Mouse (Mus musculus): ENCODE measurements around the gene Fem1a. TPM values are rescaled to one million over a fixed set of nuclear protein-coding genes. Genes with fewer than 3 reads are reported as not detected.

The Fem1a gene
- polyA plus RNA-seq, 1 experiment from 2014 or later: 17.2 TPM

GRCm38 (mm10) chr17:56224916-56225315 lies 31.7 kb upstream of the Fem1a start:
- Histone ChIP-seq H3K4me3 (no peak overlapping the region), H3K27ac (replicated peaks) (no peak overlapping the region), H3K9me3 (no peaks in the 10 kb centered on the region), H3K4me1 (no peaks in the 10 kb centered on the region), H3K27me3 (replicated peaks) (peaks cover 11% of the 10 kb centered on the region; the same call in 1 of the 2 replicates), H3K4me2 (no peak overlapping the region), H3K36me3 (no peaks in the 10 kb centered on the region), H3K9ac (no peak overlapping the region)
- ATAC-seq (ENCODE audit: extremely low read depth, insufficient number of reproducible peaks, low FRiP score, low TSS enrichment): no peak
- WGBS: 24% methylated on average over 1 of the region's 1 CpGs

GRCm38 (mm10) chr17:56226566-56226965 lies 30.0 kb upstream of the Fem1a start:
- peaks cover 11% of the 10 kb centered on the region; the same call in 1 of the 2 replicates for H3K27me3 ChIP-seq (replicated peaks)
- no peaks in the 10 kb centered on the region for H3K9me3 ChIP-seq
- ATAC-seq (ENCODE audit: extremely low read depth, insufficient number of reproducible peaks, low FRiP score, low TSS enrichment): no peak
- no peak overlapping the region for H3K4me2 ChIP-seq
- H3K4me1 ChIP-seq: no peaks in the 10 kb centered on the region
- no peaks in the 10 kb centered on the region for H3K36me3 ChIP-seq
- WGBS: 53% methylated on average over 3 of the region's 3 CpGs
- no peak overlapping the region for H3K4me3 ChIP-seq
- no peak overlapping the region for H3K9ac ChIP-seq
- no peak overlapping the region for H3K27ac ChIP-seq (replicated peaks)

DNA sequence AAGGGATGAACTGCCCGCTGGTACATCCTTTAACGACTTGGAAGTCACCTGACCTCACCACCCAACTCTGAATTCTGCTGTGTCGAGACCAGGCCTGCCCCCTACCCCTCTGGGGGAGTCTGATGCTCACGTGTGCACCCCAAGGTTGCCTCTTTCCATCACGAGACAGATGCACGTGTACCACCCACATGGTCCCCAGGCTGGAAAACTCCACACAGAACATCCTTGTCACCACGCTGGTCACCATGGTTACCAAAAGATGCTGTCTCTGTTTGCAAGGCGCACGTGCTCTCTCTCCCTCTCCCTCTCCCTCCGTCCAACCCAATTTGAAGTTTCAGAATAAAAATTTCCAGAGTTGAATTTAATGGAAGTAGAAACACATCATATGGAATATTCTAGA lies 26.7 kb upstream of the Fem1a start:
- ATAC-seq (ENCODE audit: extremely low read depth, insufficient number of reproducible peaks, low FRiP score, low TSS enrichment): no peak
- Histone ChIP-seq H3K4me1 (0 out of 2 replicates have a peak, but pooled peaks cover 5% of the 10 kb centered on the region), H3K36me3 (no peaks in the 10 kb centered on the region), H3K9me3 (no peaks in the 10 kb centered on the region), H3K27me3 (replicated peaks) (peaks cover 23% of the 10 kb centered on the region), H3K9ac (no peak overlapping the region), H3K27ac (replicated peaks) (no peak overlapping the region), H3K4me3 (no peak overlapping the region), H3K4me2 (no peak overlapping the region)
- 56% methylated on average over 10 of the region's 10 CpGs for WGBS

GRCm38 (mm10) chr17:56233389-56233788 lies 23.2 kb upstream of the Fem1a start:
- H3K4me3 ChIP-seq: no peak overlapping the region
- 0 out of 2 replicates have a peak, but pooled peaks cover 5% of the 10 kb centered on the region for H3K4me1 ChIP-seq
- H3K4me2 ChIP-seq: no peak overlapping the region
- no peak for ATAC-seq (ENCODE audit: extremely low read depth, insufficient number of reproducible peaks, low FRiP score, low TSS enrichment)
- peaks cover 30% of the 10 kb centered on the region for H3K27me3 ChIP-seq (replicated peaks)
- H3K9ac ChIP-seq: no peak overlapping the region
- no peaks in the 10 kb centered on the region for H3K9me3 ChIP-seq
- H3K36me3 ChIP-seq: no peaks in the 10 kb centered on the region
- WGBS: 51% methylated on average over 8 of the region's 8 CpGs
- no peak overlapping the region for H3K27ac ChIP-seq (replicated peaks)

DNA sequence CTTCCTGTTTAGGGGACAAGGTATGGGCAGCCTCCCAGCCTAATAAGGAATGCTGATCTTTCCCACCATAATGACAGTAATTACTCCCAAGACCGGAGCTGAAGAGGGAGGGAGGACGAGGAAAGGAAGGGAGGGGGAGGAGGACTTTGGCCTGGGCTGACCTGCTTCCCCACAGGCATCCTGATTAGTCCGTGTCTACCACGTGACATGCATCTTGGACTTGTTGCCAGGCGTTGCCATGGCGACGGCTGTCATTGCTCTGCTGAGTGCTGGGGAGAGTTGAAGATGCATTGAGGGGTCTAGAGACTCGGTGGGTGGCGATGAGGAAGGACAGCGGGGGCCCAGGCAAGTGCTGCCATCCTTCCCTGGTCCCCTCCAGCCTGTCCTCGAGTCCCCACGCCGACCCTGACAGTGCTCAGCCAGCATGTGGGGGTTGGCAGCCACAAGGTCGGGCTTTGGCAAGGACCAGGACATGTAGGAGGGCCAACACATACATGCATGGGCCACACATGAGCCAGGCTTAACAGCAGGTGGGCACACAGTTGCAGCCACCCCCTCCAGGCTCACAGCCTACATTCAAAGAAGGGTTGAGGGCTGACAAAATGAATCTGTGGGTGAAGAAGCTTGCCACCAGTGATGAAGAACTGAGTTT lies 22.7 kb upstream of the Fem1a start:
- 4% methylated on average over 14 of the region's 14 CpGs for WGBS
- no peak for ATAC-seq (ENCODE audit: extremely low read depth, insufficient number of reproducible peaks, low FRiP score, low TSS enrichment)

DNA sequence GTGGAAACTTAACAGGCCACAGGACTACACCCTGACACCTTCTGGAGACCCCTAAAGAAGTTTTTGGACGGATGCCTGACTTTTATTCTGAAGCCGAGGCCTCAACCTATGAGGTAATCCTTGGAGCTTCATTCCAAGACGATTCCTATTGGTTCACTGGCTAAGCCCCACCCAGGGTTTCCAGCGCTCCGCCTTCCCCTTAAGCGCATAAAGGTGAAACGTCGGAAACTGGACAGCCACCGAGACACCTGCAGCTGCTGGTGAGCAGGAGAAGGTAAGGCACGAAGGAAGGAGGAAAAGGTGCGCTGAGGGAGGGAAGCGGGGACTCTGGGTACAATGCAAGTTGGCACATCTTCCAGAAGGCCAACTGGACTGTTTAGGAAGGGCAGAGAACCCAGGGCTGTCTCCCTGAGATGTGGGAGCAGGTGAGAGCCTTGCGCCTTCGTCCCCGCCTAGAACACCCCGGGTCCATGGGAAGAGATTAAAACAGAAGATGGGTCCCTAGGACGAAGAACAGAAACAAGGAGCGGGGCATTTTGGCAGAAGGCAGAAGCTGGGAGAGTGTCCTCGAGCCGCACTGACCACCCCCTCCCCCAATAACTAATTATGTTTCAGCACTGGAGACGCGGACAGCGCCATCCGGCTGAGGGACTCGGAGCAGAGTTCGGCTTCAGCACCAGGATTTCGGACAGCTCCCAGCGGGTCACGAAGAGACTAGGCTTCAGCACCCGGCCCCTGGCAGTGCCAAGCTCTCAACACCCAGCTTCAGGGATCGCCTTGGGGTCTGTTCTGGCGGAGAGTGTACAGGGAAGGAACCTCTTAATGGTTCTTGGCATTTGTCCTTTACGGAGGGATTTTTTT lies 14.8 kb upstream of the Fem1a start:
- whole genome bisulfite sequencing: 2% methylated on average over 33 of the region's 33 CpGs
- no peak overlapping the region for H3K9ac ChIP-seq
- H3K27ac ChIP-seq (replicated peaks): no peak overlapping the region
- no peak overlapping the region for H3K4me2 ChIP-seq
- peaks cover 31% of the 10 kb centered on the region for H3K27me3 ChIP-seq (replicated peaks)
- H3K4me3 ChIP-seq: no peak overlapping the region
- no peak for ATAC-seq (ENCODE audit: extremely low read depth, insufficient number of reproducible peaks, low FRiP score, low TSS enrichment)
- H3K9me3 ChIP-seq: no peaks in the 10 kb centered on the region
- no peaks in the 10 kb centered on the region for H3K36me3 ChIP-seq
- H3K4me1 ChIP-seq: no peaks in the 10 kb centered on the region

More for the DNA sequence above, 22.7 kb upstream of the Fem1a start:
- Histone ChIP-seq H3K4me2 (no peak overlapping the region), H3K9ac (no peak overlapping the region), H3K4me3 (no peak overlapping the region), H3K27me3 (replicated peaks) (peaks cover 27% of the 10 kb centered on the region), H3K27ac (replicated peaks) (no peak overlapping the region), H3K4me1 (0 out of 2 replicates have a peak, but pooled peaks cover 5% of the 10 kb centered on the region), H3K9me3 (no peaks in the 10 kb centered on the region), H3K36me3 (no peaks in the 10 kb centered on the region)

DNA sequence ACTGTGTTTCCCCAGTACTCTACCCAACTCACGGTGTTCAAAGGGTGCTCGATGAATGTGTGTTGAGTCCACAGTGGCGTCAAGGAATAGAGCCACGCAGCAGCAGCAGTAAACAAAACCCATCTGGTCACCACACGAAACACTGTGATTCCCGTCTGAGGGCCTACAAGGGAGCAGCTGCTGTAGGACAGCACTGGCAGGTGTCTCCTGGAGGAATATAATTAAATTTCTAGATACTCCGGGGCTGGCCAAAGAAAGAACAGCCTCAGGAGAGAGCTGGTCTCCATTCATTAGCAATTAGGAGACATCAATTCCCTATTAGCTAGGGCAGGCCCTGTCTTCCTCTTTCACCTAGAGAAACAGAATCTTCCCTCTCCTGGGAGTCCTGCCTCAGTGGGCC lies 11.0 kb upstream of the Fem1a start:
- Histone ChIP-seq H3K27me3 (replicated peaks) (peaks cover 26% of the 10 kb centered on the region), H3K9me3 (no peaks in the 10 kb centered on the region), H3K4me3 (no peak overlapping the region), H3K9ac (no peak overlapping the region), H3K27ac (replicated peaks) (no peak overlapping the region), H3K4me1 (no peaks in the 10 kb centered on the region), H3K36me3 (no peaks in the 10 kb centered on the region), H3K4me2 (no peak overlapping the region)
- 63% methylated on average over 7 of the region's 7 CpGs for WGBS
- ATAC-seq (ENCODE audit: extremely low read depth, insufficient number of reproducible peaks, low FRiP score, low TSS enrichment): no peak

DNA sequence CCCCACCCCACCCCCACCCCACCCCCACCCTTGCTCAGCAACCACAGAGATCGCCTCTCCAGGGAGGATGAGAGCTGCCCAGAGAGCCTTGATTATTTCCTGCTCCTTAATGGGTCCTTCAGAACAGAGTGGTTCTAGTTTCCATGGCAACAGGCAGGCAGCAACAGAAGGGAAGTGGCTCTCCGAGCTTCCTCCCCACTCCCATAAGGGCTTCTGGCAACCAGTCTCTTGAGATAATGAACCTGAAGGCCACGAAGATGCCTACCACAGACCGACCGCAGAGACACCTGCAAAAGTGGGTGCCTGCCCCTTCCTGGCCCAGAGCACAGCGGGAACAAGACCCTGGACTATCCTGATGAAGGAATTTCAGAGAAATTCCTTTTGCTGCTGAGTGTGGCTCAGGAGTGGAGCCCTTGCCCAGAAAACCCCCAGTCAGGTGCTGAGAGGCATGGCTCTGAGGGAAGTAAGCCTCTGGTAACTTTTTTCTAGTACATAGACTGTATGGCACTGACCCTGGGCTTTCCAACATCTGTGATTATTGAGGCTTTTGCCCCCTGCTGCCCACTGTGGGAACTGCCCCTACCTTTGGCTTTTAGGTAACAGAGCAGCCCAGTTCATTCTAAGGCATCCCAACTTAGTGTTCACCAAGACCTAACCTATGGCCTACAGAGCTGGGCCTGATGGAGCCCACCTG lies 5.3 kb upstream of the Fem1a start:
- peaks cover 10% of the 10 kb centered on the region for H3K4me1 ChIP-seq
- no peak overlapping the region for H3K9ac ChIP-seq
- no peak overlapping the region for H3K4me3 ChIP-seq
- no peak overlapping the region for H3K27ac ChIP-seq (replicated peaks)
- no peaks in the 10 kb centered on the region for H3K36me3 ChIP-seq
- H3K4me2 ChIP-seq: no peak overlapping the region
- peaks cover 9% of the 10 kb centered on the region for H3K27me3 ChIP-seq (replicated peaks)
- ATAC-seq (ENCODE audit: extremely low read depth, insufficient number of reproducible peaks, low FRiP score, low TSS enrichment): no peak
- no peaks in the 10 kb centered on the region for H3K9me3 ChIP-seq
- 21% methylated on average over 6 of the region's 6 CpGs for WGBS

DNA sequence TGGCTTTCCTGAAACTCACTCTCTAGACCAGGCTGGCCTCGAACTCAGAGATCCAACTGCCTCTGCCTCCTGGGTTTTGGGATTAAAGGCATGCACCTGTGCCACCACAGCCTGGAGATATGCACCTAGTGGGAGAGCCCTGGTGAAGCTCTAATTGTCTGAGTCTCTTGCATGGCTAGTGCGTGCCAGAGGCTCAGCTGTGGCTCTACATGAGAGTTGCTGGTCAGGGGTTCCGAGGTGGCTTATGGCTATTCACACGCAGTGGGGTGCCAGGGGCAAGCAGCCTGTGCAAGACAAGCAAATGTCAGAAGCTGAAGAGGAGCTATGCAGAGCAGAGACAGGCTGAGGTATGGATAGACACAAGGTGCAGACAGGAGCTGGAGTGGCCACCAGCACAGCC lies 1.9 kb upstream of the Fem1a start:
- peaks cover 18% of the 10 kb centered on the region for H3K36me3 ChIP-seq
- 72% methylated on average over 4 of the region's 4 CpGs for WGBS

DNA sequence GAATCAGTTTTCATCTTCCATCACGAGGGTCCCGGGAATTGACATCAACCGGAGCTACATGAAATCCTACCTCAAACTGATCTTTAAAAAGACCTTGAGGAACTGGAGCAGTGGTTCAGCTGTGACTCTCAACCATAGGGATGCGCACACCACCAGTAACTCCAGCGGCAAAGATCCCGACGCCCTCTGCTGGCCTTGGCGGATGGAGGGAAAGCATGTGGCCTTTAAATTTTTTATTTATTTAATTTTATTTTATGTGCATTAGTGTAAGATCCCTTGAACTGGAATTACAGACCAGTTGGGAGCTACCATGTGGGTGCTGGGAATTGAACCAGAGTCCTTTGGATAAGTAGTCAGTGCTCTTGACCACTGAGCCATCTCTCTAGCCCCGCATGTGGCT lies 1.2 kb upstream of the Fem1a start:
- Histone ChIP-seq H3K4me1 (peaks cover 43% of the 10 kb centered on the region), H3K9me3 (no peaks in the 10 kb centered on the region), H3K27me3 (replicated peaks) (no peaks in the 10 kb centered on the region; the same call in 1 of the 2 replicates), H3K4me3 (peak overlapping the region; percentile 73; the same call in 1 of the 2 replicates), H3K4me2 (peak overlapping the region; percentile 85), H3K27ac (replicated peaks) (peak overlapping the region; percentile 61; the same call in 1 of the 2 replicates), H3K9ac (peak overlapping the region; percentile 40; the same call in 1 of the 2 replicates), H3K36me3 (peaks cover 26% of the 10 kb centered on the region)
- 20% methylated on average over 9 of the region's 9 CpGs for WGBS
- ATAC-seq (ENCODE audit: extremely low read depth, insufficient number of reproducible peaks, low FRiP score, low TSS enrichment): no peak

More for the DNA sequence above, 1.9 kb upstream of the Fem1a start:
- Histone ChIP-seq H3K27ac (replicated peaks) (no peak overlapping the region), H3K4me3 (no peak overlapping the region), H3K4me2 (no peak overlapping the region), H3K9me3 (no peaks in the 10 kb centered on the region), H3K27me3 (replicated peaks) (no peaks in the 10 kb centered on the region; the same call in 1 of the 2 replicates), H3K4me1 (peaks cover 35% of the 10 kb centered on the region), H3K9ac (no peak overlapping the region)
- no peak for ATAC-seq (ENCODE audit: extremely low read depth, insufficient number of reproducible peaks, low FRiP score, low TSS enrichment)

GRCm38 (mm10) chr17:56255863-56256238 lies 759 bp upstream of the Fem1a start:
- Histone ChIP-seq H3K9ac (peak overlapping the region; percentile 76), H3K4me3 (peak overlapping the region; percentile 73), H3K36me3 (peaks cover 30% of the 10 kb centered on the region), H3K27ac (replicated peaks) (peak overlapping the region; percentile 94), H3K4me2 (peak overlapping the region; percentile 85), H3K27me3 (replicated peaks) (no peaks in the 10 kb centered on the region; the same call in 1 of the 2 replicates), H3K9me3 (no peaks in the 10 kb centered on the region), H3K4me1 (peaks cover 47% of the 10 kb centered on the region)
- WGBS: under 1% methylated on average over 32 of the region's 32 CpGs
- peak; percentile 77 for ATAC-seq (ENCODE audit: extremely low read depth, insufficient number of reproducible peaks, low FRiP score, low TSS enrichment)
